Mouse (Mus musculus) myocyte (in vitro differentiated cells): ENCODE data around the gene Tuba1b.

ENCODE experiments used
- E2F4 ChIP-seq: IDR thresholded peaks from one replicate; pipeline ENCODE4 v1.6.1; 2011; ENCODE audit warnings: mild to moderate bottlenecking, control low read depth, moderate library complexity; ENCODE audit not compliant: insufficient read depth
- POLR2A ChIP-seq: IDR thresholded peaks from one replicate; pipeline ENCODE4 v1.6.1; 2011; ENCODE audit warnings: low read depth, mild to moderate bottlenecking, control low read depth, moderate library complexity; ENCODE audit not compliant: insufficient read length
- POLR2AphosphoS2 ChIP-seq: IDR thresholded peaks from one replicate; pipeline ENCODE4 v1.6.1; 2011; ENCODE audit warnings: low read depth, control low read depth; ENCODE audit not compliant: insufficient read length
- SRF ChIP-seq: IDR thresholded peaks from one replicate; pipeline ENCODE4 v1.6.1; 2011; ENCODE audit warnings: low read depth; ENCODE audit not compliant: control insufficient read depth, insufficient read length

DNA sequence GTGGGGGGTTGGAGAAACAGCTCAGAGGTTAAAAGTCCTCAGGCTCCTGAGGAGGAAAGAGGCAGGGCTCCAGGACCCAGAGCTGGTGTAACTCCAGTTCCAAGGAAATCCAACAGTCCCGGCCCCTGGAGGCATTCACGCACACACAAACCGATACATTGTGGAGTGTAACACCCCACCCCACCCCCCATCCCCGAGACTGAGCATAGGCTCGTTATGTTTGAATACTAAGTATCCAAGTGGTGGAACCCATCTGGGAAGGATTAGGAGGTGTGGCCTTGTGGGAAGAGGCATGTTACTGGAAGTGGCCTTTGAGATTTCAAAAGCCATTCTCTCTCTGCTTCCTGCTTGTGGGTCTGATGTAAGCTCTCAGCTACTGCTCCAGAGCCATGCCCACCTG is 12.9 kb downstream of the Tuba1b start:
- TF ChIP-seq POLR2A (no peak), E2F4 (no peak), POLR2AphosphoS2 (no peak), SRF (no peak)
